Mouse (Mus musculus) monocyte, adult 59 days (primary cell): ENCODE data around the gene Kri1. TPM values are rescaled to one million over a fixed set of nuclear protein-coding genes. Genes with fewer than 3 reads are reported as not detected.

Experiments
- total RNA-seq, 2 experiments: library from RNA; stranded (reverse); gene quantifications; one replicate each; pipeline ENCODE4 v1.2.4; 2023

Gene Kri1
- 10 to 100 TPM; 94.5 to 96.4 TPM for total RNA-seq

DNA sequence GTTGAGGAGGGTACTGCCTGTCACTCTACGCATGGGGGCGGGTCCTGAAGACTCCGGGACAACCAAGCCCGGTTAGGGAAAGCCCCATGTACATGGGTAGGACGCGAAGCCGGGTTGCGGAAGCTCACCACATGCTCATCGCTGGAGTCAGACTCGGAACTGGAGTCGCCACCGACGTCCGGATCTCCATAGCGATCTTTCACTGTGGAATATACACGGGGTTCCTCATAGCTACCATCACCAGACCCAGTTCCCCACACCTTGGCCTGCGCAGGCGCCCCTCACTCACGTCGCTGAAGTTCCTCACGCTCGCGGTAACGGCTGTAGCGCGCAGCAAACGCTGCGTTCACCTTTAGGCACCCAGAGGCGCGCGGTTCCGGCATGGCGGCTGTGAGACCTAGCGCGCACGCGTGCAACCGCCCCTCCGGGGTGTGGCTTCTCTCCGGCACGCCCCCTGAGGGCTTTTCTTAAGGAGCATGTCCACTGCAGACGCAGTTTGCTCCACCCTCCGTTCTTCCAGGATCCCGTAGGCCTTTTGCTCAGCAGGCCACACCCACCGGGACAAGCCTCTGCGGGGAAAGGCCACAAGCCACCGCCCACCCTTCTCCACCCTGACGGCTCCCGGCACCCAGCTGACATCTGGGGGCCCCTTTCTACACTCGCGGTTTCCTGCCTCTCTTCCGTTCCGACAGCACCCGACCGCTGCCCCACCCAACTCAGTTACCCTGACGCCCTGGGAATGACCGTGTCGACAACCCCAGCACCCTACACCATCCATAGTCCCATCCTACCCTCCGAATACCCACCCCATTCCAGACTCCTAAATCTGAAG is at the start of gene Kri1:
Kri1 (minus strand) TSS at position 399 of the 832 bp plus-strand sequence.

DNA sequence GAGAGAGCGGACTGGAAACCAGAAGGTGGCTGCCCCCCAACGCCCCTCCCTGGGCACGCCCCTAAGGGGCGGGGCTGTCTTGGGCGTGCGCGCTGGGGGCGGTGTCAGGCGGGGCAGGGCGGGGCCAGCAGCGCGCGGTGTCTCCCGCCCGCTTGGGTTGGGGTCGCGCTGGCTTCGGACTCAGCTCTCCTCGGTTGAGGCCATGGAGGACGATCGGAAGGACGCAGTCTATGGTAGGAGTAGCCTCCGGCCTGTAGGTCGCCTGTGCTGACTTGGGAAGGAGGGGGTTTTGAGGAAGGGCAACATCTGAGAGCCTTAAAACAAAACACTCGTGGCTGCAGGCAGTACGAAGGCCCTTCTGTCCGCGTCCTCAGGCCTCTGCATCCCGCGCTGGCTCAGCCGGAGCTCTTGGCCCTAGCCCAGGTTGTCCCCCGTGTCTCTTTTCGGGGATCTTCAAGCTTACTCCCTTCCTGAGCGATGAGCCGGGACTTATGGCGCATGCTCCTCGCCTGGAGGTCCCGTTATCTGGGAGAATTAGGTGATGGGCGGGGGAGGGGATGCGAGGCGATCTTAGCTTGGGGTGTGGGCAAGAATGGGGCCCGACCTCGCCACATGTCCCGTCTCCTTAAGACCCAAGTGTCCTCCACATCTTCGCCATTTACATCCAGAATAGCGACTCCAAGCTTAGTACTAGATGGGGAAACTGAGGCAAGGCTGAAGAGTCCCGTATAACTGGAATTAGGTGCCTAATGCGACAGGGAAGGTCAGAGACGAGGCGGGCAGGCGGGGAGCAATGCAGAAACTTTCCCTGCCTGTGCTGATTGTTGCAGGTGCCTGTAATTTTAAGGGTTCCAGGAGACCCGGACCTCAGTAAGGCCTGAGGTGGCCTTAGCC is 33.1 kb upstream of the Kri1 start, which contains the start of gene Slc44a2:
Slc44a2 (plus strand) TSS at position 80 of the 894 bp plus-strand sequence.

DNA sequence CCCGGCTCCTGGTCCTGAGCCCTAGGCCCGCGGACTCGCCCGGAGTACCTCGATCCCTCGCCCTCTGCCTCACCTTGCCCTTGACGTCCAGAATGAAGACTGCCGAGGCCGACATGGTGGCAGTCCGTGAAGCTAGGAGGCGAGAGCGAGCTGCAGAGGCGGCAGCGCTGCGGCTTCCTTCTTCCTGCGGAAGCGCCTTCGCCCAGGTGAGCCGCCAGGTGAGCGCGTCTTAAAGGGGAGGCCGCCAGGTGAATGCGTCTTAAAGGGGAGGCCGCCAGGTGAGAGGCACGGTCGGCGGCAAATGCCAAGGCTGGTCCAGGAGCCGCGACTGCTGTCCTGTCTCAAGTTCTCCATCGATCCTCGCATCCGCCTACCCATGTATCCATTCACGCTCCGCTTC is 24.4 kb upstream of the Kri1 start, which contains the start of gene Ap1m2:
Ap1m2 (minus strand) TSS at position 204 of the 400 bp plus-strand sequence.

DNA sequence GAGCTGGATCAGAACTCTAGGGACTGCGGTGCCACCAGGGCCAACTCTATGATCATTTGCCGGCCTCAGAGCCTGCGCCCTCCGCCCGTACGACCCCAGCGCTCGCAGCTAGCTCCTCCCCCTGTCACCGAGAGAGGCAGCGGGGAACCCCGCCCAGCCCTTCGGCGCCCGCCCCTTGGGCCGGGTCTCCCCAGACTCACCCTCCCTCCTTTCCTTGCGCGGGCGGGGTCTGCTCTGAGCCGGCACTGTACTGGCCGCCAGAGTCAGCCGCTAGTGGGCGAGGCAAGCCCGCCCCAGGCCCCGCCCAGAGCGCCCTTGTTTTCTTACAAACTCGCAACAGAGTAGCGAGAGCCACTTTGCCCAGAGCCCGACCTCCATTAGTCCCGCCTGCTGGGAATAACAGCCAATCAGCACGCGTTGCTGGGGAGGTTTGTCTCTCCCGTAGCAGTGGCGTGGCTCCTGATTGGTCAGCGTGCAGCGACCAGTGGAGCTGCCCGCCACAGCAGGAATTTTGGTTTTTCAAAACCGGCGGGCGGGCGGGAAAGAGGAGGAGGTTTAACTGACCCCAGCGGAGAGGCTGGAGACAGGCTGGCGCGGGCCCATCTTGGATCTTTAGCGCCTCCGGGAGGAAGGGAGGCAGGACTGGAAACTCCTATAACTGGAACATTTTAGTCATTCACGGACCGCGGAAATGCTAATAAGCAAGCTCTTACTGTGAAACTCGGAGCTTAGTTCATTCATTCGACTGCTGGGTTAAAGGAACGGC is 3.4 kb upstream of the Kri1 start, which contains the start of gene Cdkn2d:
Cdkn2d (minus strand) TSS at position 386 of the 766 bp plus-strand sequence.

DNA sequence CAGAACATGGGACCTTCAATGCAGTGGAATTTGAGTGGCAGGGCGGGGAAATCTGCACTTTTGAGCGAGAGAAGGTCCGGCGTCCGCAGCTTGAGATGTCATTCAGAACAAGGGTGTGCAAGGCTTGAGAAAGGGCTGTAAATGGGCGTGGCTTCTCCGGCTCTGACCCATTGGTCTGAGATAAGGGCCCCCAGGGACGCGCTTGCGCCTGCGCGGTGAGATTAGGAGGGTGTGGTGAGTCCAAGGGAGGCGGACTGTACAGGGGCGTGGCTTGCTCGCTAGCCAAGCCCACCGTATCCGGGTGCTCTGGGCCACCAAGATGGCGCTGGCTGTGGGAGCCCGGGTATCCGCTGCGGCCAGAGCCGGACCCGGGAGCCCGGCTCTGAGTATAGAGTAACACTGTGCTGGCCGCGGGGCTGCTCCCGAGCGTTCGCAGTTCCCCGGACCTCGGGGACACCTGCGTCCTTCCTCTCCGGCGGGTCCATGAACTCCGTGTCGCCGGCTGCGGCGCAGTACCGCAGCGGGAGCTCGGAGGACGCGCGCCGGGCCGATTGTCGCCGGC is 22.7 kb downstream of the Kri1 start, which contains the start of gene Atg4d:
Atg4d (plus strand) TSS at position 294 of the 562 bp plus-strand sequence.

DNA sequence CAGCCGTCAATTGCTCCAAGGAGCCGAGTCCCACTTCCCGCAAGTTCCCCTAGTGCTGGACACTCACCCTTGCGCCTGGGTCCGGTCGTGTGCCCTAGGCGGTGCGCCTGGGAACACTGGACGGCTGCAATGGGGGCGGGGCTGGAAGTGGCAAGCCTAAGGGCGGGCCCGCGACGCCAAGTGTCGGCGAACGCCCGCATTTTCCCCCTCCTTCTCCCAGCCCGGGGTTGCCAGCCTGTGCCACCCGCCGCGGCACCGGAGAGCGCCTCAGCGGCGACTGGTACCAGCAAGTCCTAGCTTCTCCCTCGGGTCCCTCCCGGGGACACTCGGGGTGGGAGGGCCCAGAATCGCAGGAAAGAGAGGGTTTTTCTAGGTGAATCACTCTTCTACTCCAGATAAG is 39.4 kb downstream of the Kri1 start, which contains the start of gene S1pr5:
S1pr5 (minus strand) TSS at position 118 of the 400 bp plus-strand sequence.

DNA sequence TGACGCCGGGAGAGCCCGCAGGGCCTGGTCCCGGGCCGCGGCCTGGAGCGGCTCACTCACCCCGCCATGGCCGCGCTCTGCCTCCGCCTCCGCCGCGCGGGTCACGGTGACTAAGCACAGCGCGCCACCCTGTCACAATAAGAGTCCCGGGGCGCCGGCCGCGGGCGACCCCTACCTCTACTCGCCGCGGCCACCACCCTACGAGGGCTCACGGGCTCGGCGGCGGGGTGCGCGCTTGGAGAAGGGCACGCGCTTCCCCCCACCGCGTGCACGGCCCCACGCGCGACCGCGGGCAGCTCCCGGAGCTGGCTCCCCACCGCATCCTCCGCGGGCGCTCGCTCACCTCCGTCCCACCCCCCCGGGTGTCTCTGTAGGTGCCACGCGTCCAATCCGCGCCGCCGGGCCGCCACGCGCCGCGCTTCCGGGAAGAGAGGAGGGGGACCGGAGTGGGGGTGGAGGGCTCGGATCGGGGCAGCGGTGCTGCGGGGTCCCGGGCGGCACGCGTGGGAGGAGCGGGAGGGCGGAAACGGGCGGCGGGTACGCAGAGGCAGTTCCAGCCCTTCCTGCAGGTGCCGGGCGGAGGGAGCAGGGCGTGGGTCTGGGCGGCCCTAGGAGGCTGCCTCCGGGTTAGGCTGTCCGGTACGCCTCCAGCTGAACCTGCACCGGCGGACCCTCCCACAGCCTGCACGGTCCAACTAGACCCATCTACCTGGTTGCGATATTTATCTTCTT is 48.9 kb downstream of the Kri1 start, which contains the start of gene Keap1:
Keap1 (minus strand) TSS at position 629 of the 732 bp plus-strand sequence.

Other genes starting within 250 kb of the Kri1 start
- gene Zglp1, start 220.9 kb downstream of the Kri1 start, total RNA-seq = 1 to 10 TPM in 1 of 2 experiments, not detected in 1; 1.0 TPM
- gene Gm49373, start 214.9 kb downstream of the Kri1 start, total RNA-seq = under 1 TPM in 1 of 2 experiments, not detected in 1; 0.52 TPM
- 10 to 100 TPM; 20.9 to 22.5 TPM for gene Fdx1l, start 214.4 kb downstream of the Kri1 start, total RNA-seq
- gene Gm38431, start 196.0 kb downstream of the Kri1 start, total RNA-seq = 1 to 10 TPM; 2.8 to 5.1 TPM
- 10 to 100 TPM; 63.3 to 65.2 TPM for gene Raver1, start 196.0 kb downstream of the Kri1 start, total RNA-seq
- gene Tyk2, start 156.7 kb downstream of the Kri1 start, total RNA-seq = 10 to 100 TPM; 89.4 to 95.2 TPM
- gene Cdc37, start 138.0 kb downstream of the Kri1 start, total RNA-seq = 100 to 1,000 TPM; 116 to 128 TPM
- 1 to 10 TPM; 9.0 to 9.6 TPM for gene Pde4a, start 122.3 kb downstream of the Kri1 start, total RNA-seq
- gene Keap1, start 48.6 kb downstream of the Kri1 start, total RNA-seq = 10 to 100 TPM; 28.1 TPM
- gene S1pr5, start 39.5 kb downstream of the Kri1 start, total RNA-seq = 10 to 100 TPM; 61.9 to 82.6 TPM
- gene Atg4d, start 22.7 kb downstream of the Kri1 start, total RNA-seq = 10 to 100 TPM; 52.4 to 53.1 TPM
- 10 to 100 TPM; 43.1 to 53.2 TPM for gene Cdkn2d, start 3.4 kb upstream of the Kri1 start, total RNA-seq
- 1 to 10 TPM in 1 of 2 experiments, under 1 TPM in 1; 0.76 to 1.2 TPM for gene Ap1m2, start 24.4 kb upstream of the Kri1 start, total RNA-seq
- 100 to 1,000 TPM; 393 to 396 TPM for gene Slc44a2, start 32.7 kb upstream of the Kri1 start, total RNA-seq
- gene Ilf3, start 79.9 kb upstream of the Kri1 start, total RNA-seq = 10 to 100 TPM; 39.5 to 42.4 TPM
- 10 to 100 TPM; 22.4 to 29.4 TPM for gene Qtrt1, start 123.9 kb upstream of the Kri1 start, total RNA-seq
- 100 to 1,000 TPM; 233 to 257 TPM for gene Dnm2, start 136.9 kb upstream of the Kri1 start, total RNA-seq
- 1 to 10 TPM; 6.6 TPM for gene Tmed1, start 222.3 kb upstream of the Kri1 start, total RNA-seq
- 100 to 1,000 TPM; 254 to 282 TPM for gene AB124611, start 238.2 kb upstream of the Kri1 start, total RNA-seq